Mouse (Mus musculus) liver, adult 2 months (tissue): ENCODE data around the gene Cwc22.

Experiments
- CTCF ChIP-seq: fragments of 200-500 bp; IDR thresholded peaks from 2 replicates; pipeline ENCODE4 v1.5.1; 2011; ENCODE audit warnings: low read depth, low read length, control low read depth
- POLR2A ChIP-seq: fragments of 200-500 bp; IDR thresholded peaks from 2 replicates; pipeline ENCODE4 v1.6.1; 2011; ENCODE audit warnings: low read length, control low read depth; ENCODE audit not compliant: insufficient read depth; ENCODE audit errors: extremely low read depth

- no peak for TF ChIP-seq CTCF
- TF ChIP-seq POLR2A = no peak
Measured at GRCm38 (mm10) chr2:77877156-77877855, 68.9 kb downstream of the Cwc22 start.
